ENCODE assay signal across 7 mouse cellular contexts in genomic region chr5:142628726-142629662, GRCm38 (mm10). TPM values are rescaled to one million over a fixed set of nuclear protein-coding genes. Genes with fewer than 3 reads are reported as not detected.
DNase-seq lines count a peak whose midpoint lies in the region; ATAC-seq and TF ChIP-seq lines count a peak whose summit lies in the region.

No protein-coding gene starts in this region.

- WGBS in intestine, postnatal 0 days: under 1% methylated on average over 67 of the region's 69 CpGs
- WGBS in midbrain, embryonic 12.5 days: 1% methylated on average over 69 of the region's 69 CpGs
- WGBS in small intestine, adult 2 months: under 1% methylated on average over 69 of the region's 69 CpGs

- ATAC-seq in intestine, postnatal 0 days: peak; percentile 97
- peak; percentile 97 for ATAC-seq in midbrain, embryonic 12.5 days (ENCODE audit: low FRiP score, low read depth)

- H3K4me3 ChIP-seq in intestine, postnatal 0 days (ENCODE audit: low read depth, low read length): peak overlapping the region; percentile 90
- H3K4me3 ChIP-seq in midbrain, embryonic 12.5 days: peak overlapping the region; percentile 88
- peak overlapping the region; percentile 80 for H3K4me3 ChIP-seq in small intestine, adult 2 months (ENCODE audit: low read depth, low read length)

- no peak; the same call in 1 of the 2 replicates for TF ChIP-seq CTCF in intestine, postnatal 0 days (IDR thresholded peaks at IDR 0.05; ENCODE audit: low read depth)
- no peak for TF ChIP-seq CTCF in small intestine, adult 2 months (IDR thresholded peaks at IDR 0.05; ENCODE audit: extremely low read depth, insufficient read length, insufficient replicate concordance, low read depth, low read length)

- peak; percentile 99 for DNase-seq in adrenal gland, adult 2 months
- peak; percentile 96 for DNase-seq in embryo, embryonic 11.5 days (ENCODE audit: low read depth, low spot score)
- DNase-seq in gastrocnemius, postnatal 4 days (ENCODE audit: low spot score in 2 of 2): peak; percentile 87 to 94
- DNase-seq in left cerebral cortex, postnatal 4 days: peak; percentile 97

- TF ChIP-seq POLR2A in small intestine, adult 2 months (IDR thresholded peaks at IDR 0.05; ENCODE audit: low read depth, low read length): peak; percentile 86

- H3K9me3 ChIP-seq in intestine, postnatal 0 days (ENCODE audit: control insufficient read depth): no peaks in the 10 kb centered on the region
- no peaks in the 10 kb centered on the region for H3K9me3 ChIP-seq in midbrain, embryonic 12.5 days

- H3K4me1 ChIP-seq in intestine, postnatal 0 days (replicated peaks; ENCODE audit: control insufficient read depth, insufficient read depth, low read length): peaks cover 6% of the 10 kb centered on the region; the same call in 1 of the 2 replicates
- peaks cover 17% of the 10 kb centered on the region for H3K4me1 ChIP-seq in midbrain, embryonic 12.5 days
- peaks cover 5% of the 10 kb centered on the region; the same call in 1 of the 2 replicates for H3K4me1 ChIP-seq in small intestine, adult 2 months (ENCODE audit: control insufficient read depth, insufficient read depth, insufficient read length, low read length)

- intact Hi-C loops in left cerebral cortex, postnatal 4 days (cut with DNase I): no loop called here

- peak overlapping the region; percentile 83 for H3K27ac ChIP-seq in intestine, postnatal 0 days (ENCODE audit: low read depth, low read length)
- peak overlapping the region; percentile 69 for H3K27ac ChIP-seq in midbrain, embryonic 12.5 days (replicated peaks)
- peak overlapping the region; percentile 53 for H3K27ac ChIP-seq in small intestine, adult 2 months (ENCODE audit: insufficient read depth, low read depth, low read length)

- peak overlapping the region; percentile 84 for H3K9ac ChIP-seq in intestine, postnatal 0 days (ENCODE audit: low read depth, low read length)
- H3K9ac ChIP-seq in midbrain, embryonic 12.5 days (replicated peaks): peak overlapping the region; percentile 95

- H3K36me3 ChIP-seq in intestine, postnatal 0 days (ENCODE audit: control insufficient read depth, insufficient read depth): peaks cover 5% of the 10 kb centered on the region; the same call in 1 of the 2 replicates
- H3K36me3 ChIP-seq in midbrain, embryonic 12.5 days: peaks cover 13% of the 10 kb centered on the region
- H3K36me3 ChIP-seq in small intestine, adult 2 months (ENCODE audit: control insufficient read depth, insufficient read depth, low read length): peaks cover 4% of the 10 kb centered on the region; the same call in 1 of the 2 replicates

- peak overlapping the region; percentile 95 for H3K4me2 ChIP-seq in intestine, postnatal 0 days (replicated peaks; ENCODE audit: low read depth)
- H3K4me2 ChIP-seq in midbrain, embryonic 12.5 days (replicated peaks): peak overlapping the region; percentile 97

- H3K27me3 ChIP-seq in intestine, postnatal 0 days (replicated peaks; ENCODE audit: control insufficient read depth, insufficient read depth, low read length): no peaks in the 10 kb centered on the region
- no peaks in the 10 kb centered on the region; the same call in 1 of the 2 replicates for H3K27me3 ChIP-seq in midbrain, embryonic 12.5 days
- H3K27me3 ChIP-seq in small intestine, adult 2 months (ENCODE audit: control insufficient read depth, insufficient read depth, low read length): no peaks in the 10 kb centered on the region

RNA-seq across cellular contexts. Expression of gene Wipi2, which starts 1.5 kb away (rescaled TPM):
- 100 to 1,000 TPM in 1 of 2 experiments, 10 to 100 TPM in 1; 90.9 to 108 TPM for total RNA-seq in adrenal gland, adult 2 months (2021)
- 58.0 and 63.5 TPM in 2 replicates for polyA plus RNA-seq in adrenal gland, adult 2 months (2012; rRNA removed)
- total RNA-seq in gastrocnemius, postnatal 4 days (2021): 10 to 100 TPM; 36.9 to 39.6 TPM
- polyA plus RNA-seq in intestine, postnatal 0 days (2015; fragmentation: Nextera tagmentation; extraction: Ambion mirVana): 25.5 and 29.4 TPM in 2 replicates
- 10 to 100 TPM; 60.0 to 62.4 TPM for total RNA-seq in left cerebral cortex, postnatal 4 days (2021)
- polyA plus RNA-seq in midbrain, embryonic 12.5 days (2016; fragmentation: Nextera tagmentation; extraction: Ambion mirVana): 65.1 and 67.6 TPM in 2 replicates
- polyA plus RNA-seq in small intestine, adult 2 months (2012; rRNA removed): 22.5 and 38.9 TPM in 2 replicates

RNA-seq across cellular contexts. Expression of gene Mmd2, which starts 20.4 kb away (rescaled TPM):
- total RNA-seq in adrenal gland, adult 2 months (2021): 10 to 100 TPM; 35.9 to 53.9 TPM
- 32.0 and 51.8 TPM in 2 replicates for polyA plus RNA-seq in adrenal gland, adult 2 months (2012; rRNA removed)
- total RNA-seq in gastrocnemius, postnatal 4 days (2021): under 1 TPM; 0.27 to 0.39 TPM
- 0.52 and 0.63 TPM in 2 replicates for polyA plus RNA-seq in intestine, postnatal 0 days (2015; fragmentation: Nextera tagmentation; extraction: Ambion mirVana)
- 10 to 100 TPM; 76.5 to 90.3 TPM for total RNA-seq in left cerebral cortex, postnatal 4 days (2021)
- 10.4 and 11.4 TPM in 2 replicates for polyA plus RNA-seq in midbrain, embryonic 12.5 days (2016; fragmentation: Nextera tagmentation; extraction: Ambion mirVana)
- polyA plus RNA-seq in small intestine, adult 2 months (2012; rRNA removed): 0.13 and 0.20 TPM in 2 replicates

Comparison
In these comparisons a context has a peak if more than half of its experiments do, and no peak if none do; other contexts are left out.
1. Peak in every context shown above with its lines: DNase-seq, ATAC-seq, H3K4me3 ChIP-seq and H3K27ac ChIP-seq.